Mouse (Mus musculus) liver, embryonic 16.5 days (tissue): ENCODE measurements around the gene Fbxw10. TPM values are rescaled to one million over a fixed set of nuclear protein-coding genes. Genes with fewer than 3 reads are reported as not detected.

Experiments used
- ATAC-seq: fragments of 200-750 bp; cut with Nextera tagmentation; 2 replicates; pipeline ENCODE4 v1.8.0; 2017; ENCODE audit warnings: low read depth, mild to moderate bottlenecking, moderate number of reproducible peaks, moderate library complexity
- H3K27ac ChIP-seq: fragments of 300-500 bp; sonication (generic); 2 replicates; pipeline ENCODE4 v1.5.1; 2014; ENCODE audit warnings: mild to moderate bottlenecking, low read length
- H3K27me3 ChIP-seq: fragments of 300-500 bp; sonication (generic); 2 replicates; pipeline ENCODE4 v1.6.1; 2014; ENCODE audit warnings: low read depth, low read length, mixed read lengths; ENCODE audit not compliant: control insufficient read depth, insufficient read depth
- H3K36me3 ChIP-seq: fragments of 300-500 bp; sonication (generic); 2 replicates; pipeline ENCODE4 v1.6.1; 2014; ENCODE audit warnings: mild to moderate bottlenecking; ENCODE audit not compliant: control insufficient read depth, insufficient read depth
- H3K4me1 ChIP-seq: fragments of 300-500 bp; sonication (generic); 2 replicates; pipeline ENCODE4 v1.6.1; 2014; ENCODE audit warnings: low read depth, low read length, mixed read lengths; ENCODE audit not compliant: control insufficient read depth
- H3K4me2 ChIP-seq: fragments of 300-500 bp; sonication (generic); 2 replicates; pipeline ENCODE4 v1.6.1; 2014; ENCODE audit warnings: low read depth, low read length, mixed read lengths
- H3K4me3 ChIP-seq: fragments of 300-500 bp; sonication (generic); 2 replicates; pipeline ENCODE4 v1.5.1; 2014; ENCODE audit warnings: low read depth, mild to moderate bottlenecking, low read length
- H3K9ac ChIP-seq: fragments of 300-500 bp; sonication (generic); 2 replicates; pipeline ENCODE4 v1.6.1; 2014; ENCODE audit warnings: low read depth, low read length
- H3K9me3 ChIP-seq: fragments of 300-500 bp; sonication (generic); replicated peaks from 2 replicates; pipeline ENCODE4 v1.6.1; 2016; ENCODE audit warnings: low read length; ENCODE audit not compliant: control insufficient read depth
- WGBS: fragments of 180-500 bp; shearing (Covaris S2); extraction: QIAGEN DNeasy Blood & Tissue Kit; methylation state at CpG from one replicate; pipeline ENCODE4 v1.1.7; 2014; ENCODE audit not compliant: insufficient replicate concordance; 5-methylcytosine and 5-hydroxymethylcytosine counted together
- polyA plus RNA-seq: library from polyadenylated mRNA; unstranded; fragments of >200 nt; fragmentation: Nextera tagmentation; extraction: Ambion mirVana; gene quantifications from 2 replicates; pipeline ENCODE4 v1.2.1, GENCODE M21; 2015

Fbxw10 gene
- polyA plus RNA-seq, 1 experiment from 2014 or later: 0.18 TPM

GRCm38 (mm10) chr11:62921052-62921977, 74.4 kb downstream of the Fbxw10 start:
- H3K9me3 ChIP-seq: no peaks in the 10 kb centered on the region
- H3K27me3 ChIP-seq: no peaks in the 10 kb centered on the region
- H3K4me1 ChIP-seq: no peaks in the 10 kb centered on the region
- 25% methylated on average over 25 of the region's 25 CpGs for WGBS
- H3K36me3 ChIP-seq: no peaks in the 10 kb centered on the region
- H3K4me2 ChIP-seq: 0 out of 2 replicates have a peak overlapping the region, but pooled peaks have one; percentile 27
- no peak overlapping the region for H3K9ac ChIP-seq
- no peak overlapping the region for H3K4me3 ChIP-seq
- peak; percentile 45; the same call in 1 of the 2 replicates for ATAC-seq
- H3K27ac ChIP-seq: no peak overlapping the region

GRCm38 (mm10) chr11:62924091-62924761, 77.4 kb downstream of the Fbxw10 start:
- Histone ChIP-seq H3K27ac (no peak overlapping the region), H3K9ac (no peak overlapping the region), H3K27me3 (no peaks in the 10 kb centered on the region), H3K9me3 (no peaks in the 10 kb centered on the region), H3K4me3 (no peak overlapping the region), H3K36me3 (no peaks in the 10 kb centered on the region), H3K4me2 (no peak overlapping the region), H3K4me1 (no peaks in the 10 kb centered on the region)
- 32% methylated on average over 6 of the region's 6 CpGs for WGBS
- no peak for ATAC-seq

Other genes with a start within 250 kb of the Fbxw10 start
- 0.72 and 1.0 TPM in 2 replicates for gene Lrrc75a, start 198.5 kb upstream of the Fbxw10 start, polyA plus RNA-seq
- 6.9 and 9.0 TPM in 2 replicates for gene Mmgt2, start 198.4 kb upstream of the Fbxw10 start, polyA plus RNA-seq
- gene Zfp287, start 115.2 kb upstream of the Fbxw10 start, polyA plus RNA-seq: 0.60 and 0.68 TPM in 2 replicates
- gene Gm10428, start 94.0 kb upstream of the Fbxw10 start, polyA plus RNA-seq: not detected in 2 replicates
- 0.66 and 1.0 TPM in 2 replicates for gene Zfp286, start 57.6 kb upstream of the Fbxw10 start, polyA plus RNA-seq
- 0.77 and 0.83 TPM in 2 replicates for gene Trim16, start 26.8 kb upstream of the Fbxw10 start, polyA plus RNA-seq
- 26.1 and 29.7 TPM in 2 replicates for gene Tvp23b, start 32.4 kb downstream of the Fbxw10 start, polyA plus RNA-seq
- not detected in 2 replicates for gene Cdrt4, start 104.1 kb downstream of the Fbxw10 start, polyA plus RNA-seq
- gene Tekt3, start 214.6 kb downstream of the Fbxw10 start, polyA plus RNA-seq: not detected in 2 replicates